Mouse (Mus musculus) monocyte, adult 2 months (primary cell): ENCODE results near the gene Grn.
"Not testable (repeated sequence)": the region's sequence is repeated elsewhere in the genome, so short reads cannot be mapped to it uniquely, and the experiment has no call there.

ENCODE experiments used
- DNase-seq, 2 experiments: peaks; one replicate each; pipeline ENCODE4 v3.0.0; 2022; ENCODE audit warnings: low spot score in 2 of 2, low read depth in 1 of 2

Gene Grn

DNA sequence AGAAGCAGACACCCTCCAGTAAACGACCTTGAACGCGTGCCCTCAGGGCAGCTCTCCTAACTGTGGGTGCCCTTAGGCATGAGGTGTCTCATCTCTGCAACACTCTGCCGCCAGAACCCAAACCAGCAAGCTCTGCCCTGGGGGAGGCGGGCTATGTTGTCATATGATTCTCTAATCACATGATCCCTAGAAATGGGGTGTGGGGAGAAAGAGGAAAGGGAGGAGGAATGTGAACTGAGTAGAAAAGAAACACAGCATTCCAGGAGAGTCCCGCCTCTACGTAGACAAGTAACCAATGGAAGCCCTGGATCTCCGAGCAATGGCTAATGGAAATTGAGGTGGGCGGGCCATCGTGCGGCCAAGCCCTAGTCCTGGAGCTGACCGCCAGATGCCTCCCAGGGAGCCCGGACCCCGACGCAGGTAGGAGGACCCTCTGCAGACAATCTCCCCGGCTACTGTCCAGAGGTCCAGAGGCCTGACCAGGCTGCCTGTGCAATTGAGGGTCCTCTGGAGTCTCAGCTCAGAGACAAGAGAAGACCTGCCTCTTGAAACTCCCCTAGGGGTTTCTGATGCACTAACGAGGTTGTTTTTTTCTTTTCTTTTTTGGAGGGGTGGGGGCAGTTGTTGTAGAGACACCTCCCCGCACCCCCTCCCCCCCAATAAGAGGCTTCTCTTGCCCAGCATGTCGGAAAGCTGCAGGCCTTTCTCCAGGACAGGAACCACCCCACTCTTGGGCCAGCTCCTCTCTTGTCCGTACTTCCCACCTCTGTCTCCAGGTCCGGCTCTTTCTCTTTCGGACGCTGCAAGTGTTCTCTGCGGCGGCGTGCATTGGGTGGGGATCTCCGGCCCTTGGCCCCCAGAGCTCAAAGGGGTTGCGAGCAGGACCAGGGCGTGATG is at the start of gene Grn:
Grn (plus strand) TSS at position 195 of the 897 bp plus-strand sequence.
- peak; percentile 68 to 74 for DNase-seq

DNA sequence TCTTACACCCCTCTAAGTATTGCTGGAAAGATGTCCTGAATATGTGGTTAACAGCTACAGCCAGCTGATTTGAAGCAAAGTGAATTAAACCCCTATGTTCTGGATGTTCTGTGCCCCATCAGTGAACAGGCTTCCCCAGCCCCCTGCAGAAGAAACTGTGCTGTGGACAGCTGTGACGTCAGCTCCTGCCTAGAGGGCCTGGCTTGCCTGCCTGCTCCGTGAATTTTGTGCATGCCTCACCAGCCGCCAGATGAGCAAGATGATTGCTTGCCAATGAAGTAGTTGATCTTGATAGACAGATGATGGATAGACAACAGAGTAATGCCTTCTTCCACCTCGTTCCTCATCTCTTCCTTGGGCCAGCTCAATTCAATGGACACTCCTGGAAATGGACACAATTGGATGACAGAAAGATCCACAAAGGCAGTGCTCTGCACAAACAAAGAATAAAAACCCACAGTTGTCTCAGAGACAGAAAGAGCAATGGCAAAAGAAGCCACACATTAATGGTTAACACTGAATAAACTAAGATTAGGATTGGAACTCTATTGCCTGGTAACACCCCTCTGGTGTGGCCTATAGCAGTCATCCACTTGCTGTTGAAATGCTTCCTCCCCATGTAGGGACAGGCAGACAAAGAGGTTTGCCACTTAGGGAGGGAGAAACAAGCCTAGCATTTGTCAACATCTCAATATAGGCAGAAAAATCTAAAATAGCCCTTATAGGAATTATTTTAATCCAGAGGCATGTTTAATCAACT is 48.6 kb upstream of the Grn start:
- DNase-seq, result no peak

DNA sequence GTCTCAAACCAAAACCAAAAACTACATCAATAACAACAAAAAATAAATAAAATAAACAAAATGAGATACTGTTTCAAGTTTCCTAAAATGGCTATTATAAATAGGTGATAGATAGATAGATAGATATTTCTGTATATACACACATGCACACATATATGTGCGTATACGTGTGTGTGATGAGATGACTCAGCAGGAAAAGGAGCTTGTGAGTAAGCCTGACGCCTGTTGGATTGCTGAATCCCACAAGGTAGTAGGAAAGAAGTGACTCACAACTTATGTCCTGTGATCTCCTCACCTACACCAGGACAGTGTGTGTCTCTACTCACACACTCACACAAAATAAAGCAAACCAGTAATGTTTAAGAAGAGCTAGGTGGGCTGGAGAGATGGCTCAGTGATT is 47.3 kb upstream of the Grn start:
- no peak for DNase-seq

DNA sequence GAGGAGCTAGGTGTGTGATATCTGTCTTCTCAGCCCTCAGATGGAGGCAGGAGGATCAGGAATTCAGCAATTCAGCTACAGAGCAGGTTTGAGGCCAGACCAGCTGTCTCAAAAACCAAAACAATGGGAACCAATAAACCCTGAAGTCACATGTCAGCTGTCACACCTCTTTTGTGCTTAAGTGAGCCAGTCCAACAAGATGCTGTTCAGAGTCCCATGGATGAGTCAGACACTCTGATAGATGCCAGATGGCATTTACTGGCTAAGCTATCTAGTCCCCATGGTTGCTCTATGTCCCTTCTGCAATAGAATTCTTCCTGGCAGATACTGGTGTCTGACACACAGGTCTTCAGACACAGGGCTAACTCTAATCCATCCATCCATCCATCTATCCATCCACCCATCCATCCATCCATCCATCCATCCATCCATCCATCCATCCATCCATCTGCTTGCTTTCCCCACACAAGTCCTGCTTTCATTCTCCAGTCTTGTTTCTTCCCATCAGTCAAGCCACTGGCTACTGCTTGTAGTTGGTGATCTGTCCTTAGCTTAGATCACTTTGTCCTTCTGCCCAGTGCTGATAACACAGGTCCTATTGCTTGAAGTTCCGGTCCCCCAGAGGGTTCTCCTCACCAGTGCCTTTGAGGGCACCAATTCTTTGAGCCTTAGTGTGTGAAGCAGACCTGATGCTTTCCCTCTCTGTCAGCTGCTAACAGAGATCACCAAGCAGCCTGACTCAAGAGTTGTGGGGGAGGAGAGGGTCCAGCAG is 46.6 kb upstream of the Grn start:
- no peak for DNase-seq

DNA sequence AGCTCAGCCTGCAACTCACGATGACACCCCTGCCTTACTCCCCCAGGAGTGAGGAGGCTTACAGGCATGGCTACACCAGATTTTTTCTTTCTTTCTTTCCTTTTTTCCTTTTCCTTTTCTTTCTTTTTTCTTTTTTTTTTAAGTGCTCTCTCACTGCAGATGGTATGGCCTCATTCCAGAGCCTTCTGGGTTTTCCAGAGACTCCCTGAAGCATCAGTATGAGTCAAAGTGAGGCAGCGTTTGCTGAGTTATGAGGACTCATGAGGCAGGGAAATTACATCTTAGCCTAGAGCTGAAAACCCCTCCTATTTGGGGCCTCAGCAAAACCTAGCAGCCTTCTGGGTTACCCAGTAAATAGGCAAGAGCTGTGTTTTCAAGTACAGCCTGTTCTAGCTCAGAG is 45.7 kb upstream of the Grn start:
- DNase-seq, result no peak

DNA sequence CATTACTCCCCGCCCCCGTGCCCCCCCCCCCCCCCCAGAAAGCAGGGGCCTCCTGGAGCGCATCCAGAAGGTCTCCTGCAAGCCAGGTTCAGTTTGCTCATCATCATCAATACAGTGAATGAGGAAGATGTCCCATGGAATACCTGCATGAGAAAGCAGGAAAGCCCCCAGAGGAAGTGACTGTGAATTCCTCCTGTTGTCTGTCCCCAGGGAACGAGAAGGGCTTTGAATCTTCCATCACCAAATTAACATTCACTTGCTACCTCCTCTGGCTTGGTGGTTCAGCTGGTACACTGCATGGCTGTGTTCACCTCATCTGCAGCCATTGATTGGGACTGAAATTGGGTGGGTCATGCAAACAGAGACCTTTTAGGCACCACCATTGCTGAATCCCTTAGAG is 45.0 kb upstream of the Grn start:
- DNase-seq, result no peak

DNA sequence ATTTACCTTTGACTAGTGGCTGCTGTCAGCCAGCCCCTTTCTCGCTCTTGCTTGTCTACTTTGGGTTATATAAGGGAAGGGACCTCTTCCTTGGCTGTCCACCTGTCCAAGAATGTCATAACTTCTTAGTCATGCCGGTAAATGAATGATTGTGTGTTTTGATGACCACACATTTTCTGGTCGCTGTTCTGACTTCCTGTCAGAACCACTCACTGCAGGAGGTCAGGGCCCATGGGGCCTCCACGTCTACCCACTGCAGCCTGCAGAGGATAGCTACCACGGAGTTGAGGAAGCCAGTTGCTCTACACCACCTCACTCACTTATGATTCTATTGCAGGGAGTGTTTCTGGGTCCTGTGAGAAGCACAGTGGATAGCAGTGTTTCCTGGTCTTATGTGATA is 44.0 kb upstream of the Grn start:
- DNase-seq, result no peak

DNA sequence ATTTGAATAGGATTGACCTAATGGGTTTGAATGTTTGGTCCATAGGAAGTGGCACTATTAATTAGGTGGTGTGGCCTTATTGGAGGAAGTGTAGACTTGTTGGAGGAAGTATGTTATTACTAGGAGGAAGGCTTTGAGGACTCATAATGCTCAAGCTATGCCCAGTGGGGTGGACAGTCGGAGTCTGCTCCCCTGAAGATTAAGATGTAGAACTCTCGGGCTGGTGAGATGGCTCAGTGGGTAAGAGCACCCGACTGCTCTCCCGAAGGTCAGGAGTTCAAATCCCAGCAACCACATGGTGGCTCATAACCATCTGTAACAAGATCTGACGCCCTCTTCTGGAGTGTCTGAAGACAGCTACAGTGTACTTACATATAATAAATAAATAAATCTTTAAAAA is 40.7 kb upstream of the Grn start:
- not testable (repeated sequence) for DNase-seq

DNA sequence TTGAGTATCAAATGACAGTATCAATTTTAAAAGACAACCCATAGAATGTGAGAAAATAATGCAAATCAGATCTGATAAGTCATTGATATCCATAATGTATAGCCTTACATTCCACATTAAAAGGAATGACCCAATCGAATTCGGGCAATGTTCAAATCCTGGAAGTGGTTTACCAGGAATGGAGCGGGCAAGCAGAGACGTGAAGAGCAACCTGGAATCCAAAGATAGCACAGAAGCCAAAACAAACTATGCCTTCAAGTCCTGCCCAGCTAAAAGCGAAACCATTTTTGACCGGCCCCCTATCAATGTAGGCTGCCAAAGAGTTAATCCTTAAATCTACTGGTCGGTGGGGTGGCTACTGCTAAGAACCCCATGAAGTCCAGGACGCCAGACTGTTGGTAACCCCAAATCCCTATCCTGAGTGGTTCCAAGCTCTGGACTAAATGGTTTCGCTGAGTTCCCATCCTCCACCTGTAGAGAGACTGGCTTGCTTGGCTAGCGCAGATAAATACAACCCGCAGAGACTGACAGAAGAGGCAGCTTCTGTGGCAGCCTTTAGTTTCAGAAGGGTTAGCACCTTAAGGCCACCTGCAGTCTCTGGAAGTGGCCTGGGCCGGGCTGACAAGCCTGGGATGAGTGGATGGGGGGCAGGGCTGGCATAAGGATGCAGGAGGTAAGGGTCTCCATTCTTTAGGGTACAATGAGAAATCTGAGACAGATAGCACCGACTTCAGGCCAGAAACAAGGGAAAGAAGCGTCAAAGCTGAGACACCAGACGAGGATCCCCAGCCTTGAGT is 37.5 kb upstream of the Grn start:
- DNase-seq, result no peak

DNA sequence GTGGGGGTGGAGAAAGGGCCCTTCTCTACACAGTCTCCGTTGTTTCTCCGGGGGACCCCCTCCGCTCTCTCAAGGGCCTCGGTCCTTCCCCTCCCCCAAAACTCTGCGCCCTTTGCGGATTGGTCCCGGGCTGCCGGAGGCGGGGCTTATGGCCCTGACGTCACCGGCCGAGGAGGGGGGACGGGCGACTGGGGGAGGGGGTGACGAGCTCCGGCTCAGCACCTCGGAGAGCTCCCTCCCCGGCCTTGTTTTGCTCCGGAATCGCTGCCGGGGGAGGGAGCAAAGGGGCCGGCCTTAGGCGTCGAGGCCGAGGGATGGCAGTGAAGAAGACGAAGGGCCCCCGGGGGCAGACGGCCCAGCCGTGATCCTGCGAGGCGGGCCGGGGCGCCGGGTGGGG is 36.9 kb upstream of the Grn start, which contains the start of gene Rundc3a:
Rundc3a (plus strand) TSS at position 166 of the 397 bp plus-strand sequence.
- DNase-seq, result peak in 1 of 2 experiments; percentile 16

DNA sequence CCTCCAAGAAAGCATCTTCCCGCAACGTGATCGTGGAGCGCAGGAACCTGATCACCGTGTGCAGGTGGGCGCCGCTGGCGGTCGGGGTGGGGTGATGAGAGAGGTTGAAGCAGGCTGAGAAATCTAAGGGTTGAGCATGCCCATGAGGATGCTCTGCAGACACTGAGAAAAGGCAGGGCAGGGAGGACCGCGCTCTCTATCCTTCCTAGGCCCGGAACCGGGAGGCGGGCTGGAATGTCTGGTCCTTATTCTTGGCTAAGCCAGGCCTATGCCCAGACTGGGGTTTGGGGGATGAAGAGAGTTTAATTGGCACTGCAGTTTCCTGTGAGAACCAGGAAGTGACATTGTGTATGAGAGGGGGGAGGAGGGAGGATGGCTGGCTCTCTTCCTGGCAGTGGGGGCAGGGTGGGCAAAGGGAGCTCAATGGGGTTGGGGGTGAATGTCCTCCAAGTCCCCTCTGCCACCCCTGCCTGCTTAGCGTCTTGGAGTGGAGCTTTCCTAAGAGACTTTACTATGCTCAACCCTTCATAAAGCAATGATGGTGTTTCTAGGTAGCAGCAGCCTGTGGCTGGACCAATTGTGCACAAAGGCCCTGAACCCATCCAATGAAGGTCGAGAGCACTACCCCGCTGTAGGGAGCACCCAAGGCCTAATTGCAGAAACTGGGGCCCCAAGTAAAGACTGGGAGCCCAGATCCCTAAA is 36.2 kb upstream of the Grn start:
- no peak for DNase-seq

DNA sequence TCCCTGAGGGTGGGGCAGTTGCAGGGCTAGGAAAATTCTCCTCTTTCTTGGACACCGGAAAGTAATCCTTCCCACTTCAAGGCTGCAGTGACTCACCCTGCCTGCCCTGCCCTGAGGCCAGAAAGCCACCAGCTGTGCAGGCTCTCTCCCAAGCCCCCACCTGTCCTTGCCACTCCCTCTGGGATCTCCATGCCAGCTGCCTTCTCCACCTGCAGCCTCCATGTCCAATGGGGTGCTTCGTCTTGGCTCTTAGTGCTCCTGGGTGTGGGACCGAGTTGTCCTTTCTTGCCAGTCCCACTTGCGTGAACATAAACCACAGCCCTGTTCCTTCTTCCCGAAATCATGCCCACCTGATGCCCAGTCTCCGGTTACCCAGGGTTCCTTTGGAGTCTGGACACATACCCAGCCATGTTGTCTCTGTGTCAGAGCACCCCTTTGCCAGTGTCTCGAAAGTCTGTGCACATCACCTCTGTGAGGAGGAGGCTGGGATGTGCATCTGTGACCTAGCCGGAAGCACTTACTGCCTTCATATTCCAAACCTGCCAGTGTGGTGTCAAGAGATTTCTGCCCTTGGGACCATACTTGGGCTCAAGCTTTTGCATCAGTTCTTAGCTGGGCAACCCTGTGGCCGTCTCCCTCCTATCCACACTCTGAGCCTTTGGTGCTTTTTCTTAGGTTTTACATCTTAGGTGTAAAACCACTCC is 35.5 kb upstream of the Grn start:
- no peak for DNase-seq

DNA sequence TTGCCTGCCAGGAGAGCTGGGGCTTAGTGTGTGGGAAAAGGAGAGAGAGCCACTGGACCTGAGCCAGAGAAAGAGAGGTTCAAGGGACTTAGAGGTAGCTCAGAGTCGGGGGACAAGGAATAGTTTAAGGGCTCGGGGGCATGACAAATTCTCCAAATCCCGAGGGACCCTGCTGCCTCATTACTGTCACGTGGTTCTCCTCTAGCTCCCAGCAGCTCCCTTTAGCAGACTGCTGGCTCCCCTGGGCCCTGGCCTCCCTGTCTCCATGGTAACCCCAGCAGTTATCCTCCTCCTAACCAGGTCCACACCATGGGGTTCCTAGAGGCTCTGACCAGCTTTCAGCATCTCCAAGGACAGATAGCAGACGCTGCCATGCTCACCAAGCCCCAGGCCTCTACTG is 34.9 kb upstream of the Grn start:
- no peak for DNase-seq

DNA sequence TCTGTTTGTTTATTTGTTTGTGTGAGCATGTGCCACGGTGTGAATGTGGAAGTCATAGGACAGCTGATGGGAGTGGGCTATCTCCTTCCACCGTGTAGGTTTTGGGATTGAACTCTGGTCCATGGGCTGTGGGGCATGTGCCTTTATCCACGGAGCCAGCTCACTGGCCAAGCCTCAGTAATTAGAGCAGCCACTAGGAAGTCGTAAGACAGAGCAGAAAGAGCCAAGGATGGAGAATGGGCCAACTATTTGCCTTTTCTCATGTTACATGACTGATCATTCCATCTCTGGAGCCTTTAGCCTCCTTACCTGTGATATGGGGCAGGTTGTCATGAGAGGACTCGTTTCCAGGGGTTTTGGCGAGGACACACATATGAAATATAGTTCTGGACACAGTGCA is 33.9 kb upstream of the Grn start:
- DNase-seq, result no peak

DNA sequence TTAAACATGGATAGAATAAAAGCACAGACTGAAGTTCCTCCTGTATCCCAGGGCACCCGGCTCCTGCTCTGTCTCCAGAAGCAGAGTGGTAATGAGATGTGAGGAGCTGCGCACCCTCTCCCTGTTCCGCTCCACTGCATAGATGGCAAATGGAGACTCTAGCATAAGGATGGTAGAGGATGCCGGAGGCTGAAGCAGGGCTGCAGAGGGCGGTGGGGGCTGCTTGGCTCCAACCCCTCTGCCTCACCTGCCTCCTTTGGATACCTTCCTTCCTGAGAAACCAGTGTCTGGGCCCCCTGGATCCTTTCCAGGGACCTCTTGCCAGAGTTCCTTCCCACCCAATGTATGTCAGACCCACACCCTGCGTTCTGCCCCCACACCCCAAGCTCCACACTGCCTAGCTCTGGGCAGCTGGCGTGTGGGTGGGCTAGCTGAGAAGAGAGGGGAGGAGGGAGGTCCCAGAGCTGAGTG is 33.4 kb upstream of the Grn start:
- DNase-seq, result no peak

DNA sequence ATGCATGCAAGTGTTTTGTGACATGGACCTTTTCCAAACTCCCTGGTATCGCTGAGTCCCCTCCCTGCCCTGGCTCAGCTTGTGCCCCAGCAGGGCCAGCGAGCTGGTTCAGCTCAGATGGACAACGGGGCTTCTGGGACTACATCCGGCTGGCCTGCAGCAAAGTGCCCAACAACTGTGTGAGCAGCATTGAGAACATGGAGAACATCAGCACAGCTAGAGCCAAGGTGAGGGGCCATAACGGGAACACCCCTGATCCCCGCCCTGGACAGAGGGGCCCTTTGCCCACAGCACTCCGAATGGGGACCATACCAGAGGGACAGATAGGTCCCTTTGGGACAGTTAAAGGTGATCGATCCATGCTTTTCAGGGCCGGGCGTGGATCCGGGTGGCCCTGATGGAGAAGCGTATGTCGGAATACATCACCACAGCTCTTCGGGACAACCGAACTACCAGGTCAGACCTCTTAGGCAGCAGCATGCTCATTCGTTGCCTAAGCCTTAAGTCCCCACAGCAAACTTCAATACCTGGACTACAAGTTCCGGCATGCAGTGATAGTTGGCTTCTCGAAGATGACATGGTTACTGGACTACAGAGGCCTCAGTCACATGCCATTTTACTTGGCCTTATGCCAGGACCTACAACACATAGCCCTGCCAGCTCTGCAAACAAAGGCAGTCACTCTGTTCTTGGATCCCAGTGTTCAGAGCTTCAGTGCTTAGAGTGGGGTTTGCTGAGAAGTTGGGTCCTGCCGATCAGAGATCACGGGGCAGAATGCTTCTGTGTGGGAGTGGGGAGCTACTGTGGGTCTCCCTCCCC is 31.9 kb upstream of the Grn start:
- DNase-seq, result no peak

DNA sequence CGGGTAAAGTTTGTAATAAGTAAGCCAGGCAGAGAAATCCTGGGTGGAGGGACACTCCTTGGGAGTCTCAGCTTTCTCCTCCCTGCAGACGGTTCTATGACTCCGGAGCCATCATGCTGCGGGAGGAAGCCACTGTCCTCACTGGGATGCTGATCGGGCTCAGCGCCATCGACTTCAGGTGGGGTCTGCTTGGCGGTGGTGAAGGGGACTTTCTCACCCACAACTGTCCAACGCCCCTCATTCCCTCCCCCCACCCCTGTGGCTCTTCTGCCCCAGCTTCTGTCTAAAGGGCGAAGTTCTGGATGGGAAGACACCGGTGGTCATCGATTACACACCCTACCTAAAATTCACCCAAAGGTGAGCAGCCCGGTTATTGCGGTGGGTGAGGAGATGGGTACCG is 31.0 kb upstream of the Grn start:
- no peak for DNase-seq

DNA sequence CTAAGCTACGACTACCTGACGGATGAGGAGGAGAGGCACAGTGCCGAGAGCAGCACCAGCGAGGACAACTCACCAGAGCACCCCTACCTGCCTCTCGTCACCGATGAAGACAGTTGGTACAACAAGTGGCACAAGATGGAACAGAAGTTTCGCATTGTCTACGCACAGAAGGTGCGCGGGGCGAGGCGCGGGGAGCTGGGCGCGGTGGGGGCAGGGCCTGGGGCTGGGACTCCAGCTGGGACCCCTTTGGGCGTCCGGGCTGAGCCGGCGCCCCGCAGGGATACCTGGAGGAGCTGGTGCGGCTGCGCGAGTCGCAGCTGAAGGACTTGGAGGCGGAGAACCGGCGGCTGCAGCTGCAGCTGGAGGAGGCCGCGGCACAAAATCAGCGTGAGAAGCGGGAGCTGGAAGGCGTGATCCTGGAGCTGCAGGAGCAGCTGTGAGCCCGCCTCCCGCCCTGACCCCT is 30.5 kb upstream of the Grn start:
- no peak for DNase-seq
